In the genomic region with DNA sequence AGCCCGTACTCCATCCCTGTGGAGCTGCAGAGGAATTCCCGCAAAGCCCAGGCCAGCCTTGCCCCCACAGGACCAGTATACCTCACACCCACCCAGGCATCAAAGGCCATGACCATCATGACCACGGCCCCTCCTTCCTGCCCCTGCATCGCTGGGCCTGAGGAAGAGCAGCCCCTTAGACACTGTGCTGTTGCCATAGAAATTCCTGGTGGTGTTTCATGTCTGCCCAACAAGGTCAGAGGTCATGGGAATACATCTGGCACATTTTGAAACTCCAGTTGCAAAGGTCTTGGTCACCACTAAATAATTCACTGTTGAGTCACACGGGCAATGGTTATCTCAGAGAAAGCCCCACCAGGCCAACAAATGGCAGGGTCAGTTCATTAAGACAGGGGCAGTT, we compare ENCODE assay signal across 11 mouse cellular contexts.
DNase-seq lines count a peak whose midpoint lies in the region; ATAC-seq and TF ChIP-seq lines count a peak whose summit lies in the region.
"Had no signal": no experiment of that assay in that cellular context is flagged by ENCODE, and none has a peak within 500 bp of the region (broad histone marks: within the 10 kb centered on the region; RNA-seq: fewer than 3 reads in every experiment).

No protein-coding gene starts in this region.

- peaks cover 39% of the 10 kb centered on the region for H3K4me1 ChIP-seq in forebrain, embryonic 15.5 days
- H3K4me1 ChIP-seq in thymus, adult 2 months (replicated peaks; ENCODE audit: control insufficient read depth, insufficient read depth, low read length) = peaks cover 9% of the 10 kb centered on the region
- H3K4me1 ChIP-seq: heart, embryonic 15.5 days; liver, embryonic 13.5 days had no signal

- TF ChIP-seq CTCF in layer of hippocampus, adult 2 months (conservative IDR thresholded peaks at IDR 0.05) = no peak
- TF ChIP-seq CTCF in thymus, adult 2 months (IDR thresholded peaks at IDR 0.05; ENCODE audit: borderline replicate concordance, control insufficient read depth, extremely low read depth, insufficient read depth, low read length, poor library complexity) = no peak

- H3K9ac ChIP-seq in forebrain, embryonic 15.5 days (replicated peaks) = no peak overlapping the region
- H3K9ac ChIP-seq: heart, embryonic 15.5 days; liver, embryonic 13.5 days had no signal

- no peak overlapping the region for H3K4me3 ChIP-seq in layer of hippocampus, adult 2 months
- no peak overlapping the region for H3K4me3 ChIP-seq in forebrain, embryonic 15.5 days
- H3K4me3 ChIP-seq in thymus, adult 2 months (ENCODE audit: control insufficient read depth, insufficient read depth, low read length) = no peak overlapping the region
- H3K4me3 ChIP-seq: heart, embryonic 15.5 days; liver, embryonic 13.5 days had no signal

- no peak for DNase-seq in layer of hippocampus, adult 2 months (ENCODE audit: low spot score in 2 of 2)
- no peak for DNase-seq in layer of hippocampus, adult 9-10 months (ENCODE audit: low spot score)
- DNase-seq in adrenal gland, postnatal 14 days = peak; percentile 67
- peak; percentile 57 for DNase-seq in neural tube, embryonic 10.5 days (ENCODE audit: extremely low spot score, low spot score)
- no peak for DNase-seq in frontal cortex, postnatal 10 days (ENCODE audit: low spot score in 2 of 2)
- DNase-seq in thymus, adult 2 months = no peak
- no peak for DNase-seq in layer of hippocampus, adult 18-20 months (ENCODE audit: low spot score in 2 of 2)
- DNase-seq: kidney, adult 18-20 months; liver, embryonic 13.5 days had no signal

- H3K36me3 ChIP-seq in forebrain, embryonic 15.5 days = no peaks in the 10 kb centered on the region
- no peaks in the 10 kb centered on the region for H3K36me3 ChIP-seq in thymus, adult 2 months (ENCODE audit: control insufficient read depth, insufficient read depth, low read length)
- H3K36me3 ChIP-seq: heart, embryonic 15.5 days; liver, embryonic 13.5 days had no signal

- TF ChIP-seq POLR2A in thymus, adult 2 months (IDR thresholded peaks at IDR 0.05; ENCODE audit: control insufficient read depth, extremely low read depth, insufficient read depth, low read length, poor library complexity) = no peak

- H3K27ac ChIP-seq in layer of hippocampus, adult 2 months = peak overlapping the region; percentile 51; the same call in 1 of the 2 replicates
- H3K27ac ChIP-seq in forebrain, embryonic 15.5 days (replicated peaks) = peak overlapping the region; percentile 28; the same call in 1 of the 2 replicates
- H3K27ac ChIP-seq in thymus, adult 2 months (ENCODE audit: control insufficient read depth, insufficient read depth, low read length) = no peak overlapping the region
- H3K27ac ChIP-seq: heart, embryonic 15.5 days; liver, embryonic 13.5 days had no signal

- WGBS in forebrain, embryonic 15.5 days = 43% methylated on average over 5 of the region's 5 CpGs
- 53% methylated on average over 5 of the region's 5 CpGs for WGBS in thymus, adult 2 months

- no peaks in the 10 kb centered on the region for H3K27me3 ChIP-seq in forebrain, embryonic 15.5 days
- no peaks in the 10 kb centered on the region for H3K27me3 ChIP-seq in thymus, adult 2 months (ENCODE audit: control insufficient read depth, insufficient read depth, low read length)

- no peaks in the 10 kb centered on the region for H3K9me3 ChIP-seq in forebrain, embryonic 15.5 days
- H3K9me3 ChIP-seq: heart, embryonic 15.5 days; liver, embryonic 13.5 days had no signal

- 0 out of 2 replicates have a peak, but pooled peaks have one; percentile 15 for ATAC-seq in forebrain, embryonic 15.5 days (replicated peaks)

- no peak overlapping the region for H3K4me2 ChIP-seq in forebrain, embryonic 15.5 days (replicated peaks)
- H3K4me2 ChIP-seq: heart, embryonic 15.5 days; liver, embryonic 13.5 days had no signal

Comparison
In these comparisons a context has a peak if more than half of its experiments do, and no peak if none do; other contexts are left out.
1. DNase-seq: peak in adrenal gland, postnatal 14 days (single experiment) and neural tube, embryonic 10.5 days (single experiment); none in layer of hippocampus, adult 2 months (0 of 2), layer of hippocampus, adult 9-10 months (single experiment), frontal cortex, postnatal 10 days (0 of 2), thymus, adult 2 months (single experiment) and layer of hippocampus, adult 18-20 months (0 of 2).